Mouse (Mus musculus): ENCODE data around the gene Nuf2.

Nuf2 gene

GRCm38 (mm10) chr1:169467791-169468190 lies 63.5 kb downstream of the Nuf2 start:
- DNase-seq (ENCODE audit: low spot score), result no peak

DNA sequence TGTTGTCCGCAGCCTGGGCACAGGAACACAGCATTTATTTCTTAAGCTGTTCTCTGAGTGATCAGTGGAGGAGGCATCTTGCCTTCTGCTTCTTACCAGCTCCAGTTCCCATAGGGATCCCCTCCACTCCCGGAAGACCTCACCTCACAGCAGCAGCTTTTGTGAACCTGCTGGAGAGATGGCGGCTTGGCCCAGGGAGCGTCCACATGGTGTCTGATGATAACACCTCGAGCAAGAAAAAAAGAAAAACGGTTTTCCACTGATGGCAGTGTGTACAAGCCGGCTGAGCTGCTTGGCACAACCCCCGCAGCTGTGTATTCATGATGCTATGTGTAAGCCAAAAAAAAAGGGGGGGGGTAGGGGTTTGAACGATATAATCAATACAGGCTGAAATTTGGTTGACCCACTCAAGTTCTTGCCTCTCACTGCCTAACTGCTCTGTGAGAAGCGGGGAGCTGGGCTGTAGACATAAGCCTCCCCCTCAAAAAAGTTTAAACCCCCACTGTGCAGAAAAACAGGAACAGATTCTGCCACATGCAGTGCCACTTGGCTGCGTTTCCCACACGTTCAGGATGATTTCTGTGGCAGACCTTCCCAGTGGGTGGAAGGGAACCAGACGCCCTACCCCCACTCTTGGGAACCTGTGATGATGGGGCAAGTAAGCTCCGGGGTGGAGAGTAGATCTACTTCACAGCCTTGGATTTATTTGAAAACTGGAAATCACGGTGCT lies 68.7 kb downstream of the Nuf2 start:
- no peak for DNase-seq (ENCODE audit: low spot score)

DNA sequence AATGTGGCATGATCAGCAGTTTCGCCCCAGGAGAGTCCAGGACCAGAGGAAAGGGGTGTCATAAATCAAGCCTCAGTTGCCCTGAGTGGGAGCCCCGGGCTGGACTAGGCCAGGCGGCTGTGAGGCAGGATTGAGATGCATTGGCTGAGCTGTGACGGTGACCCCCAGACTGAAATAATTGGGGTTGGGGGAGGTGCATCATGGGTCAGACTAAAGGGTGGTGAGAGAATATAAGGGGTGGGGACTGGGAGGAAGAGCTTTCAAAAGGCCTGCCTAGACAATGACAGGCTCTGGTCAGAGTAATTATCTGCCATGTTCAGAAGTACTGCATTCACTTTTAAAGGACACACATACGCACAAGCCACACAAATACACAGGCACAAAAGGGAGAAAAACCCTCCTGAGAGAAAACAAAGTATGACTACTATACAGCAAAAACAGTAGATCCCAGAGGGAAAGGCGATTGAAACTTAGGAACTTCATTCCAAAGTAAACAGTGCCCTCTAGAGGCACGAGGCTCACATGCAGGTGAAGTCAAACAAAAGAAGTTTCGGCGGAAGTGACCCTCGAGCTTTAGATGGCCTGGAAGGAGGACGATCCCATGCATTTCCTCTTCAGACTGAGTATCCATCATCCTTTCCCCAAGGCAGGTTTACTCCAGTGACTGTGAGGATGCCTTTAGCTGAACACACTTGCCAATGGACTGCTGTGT lies 72.0 kb downstream of the Nuf2 start:
- DNase-seq (ENCODE audit: low spot score), result peak; percentile 72

Measured in testis, postnatal 10 days (tissue).